Mouse (Mus musculus): ENCODE measurements around the gene 1700020L24Rik. TPM values are rescaled to one million over a fixed set of nuclear protein-coding genes. Genes with fewer than 3 reads are reported as not detected.

The 1700020L24Rik gene
- polyA plus RNA-seq, 1 experiment from 2014 or later = 1.5 TPM

Other genes starting within 250 kb of the 1700020L24Rik start
- 0.72 and 0.95 TPM in 2 replicates for gene Slfn3, start 246.3 kb upstream of the 1700020L24Rik start, polyA plus RNA-seq (2015; fragmentation: Nextera tagmentation; extraction: Ambion mirVana)
- gene Slfn14, start 151.0 kb upstream of the 1700020L24Rik start, polyA plus RNA-seq (2015; fragmentation: Nextera tagmentation; extraction: Ambion mirVana) = 0.37 and 0.73 TPM in 2 replicates
- 46.3 and 49.1 TPM in 2 replicates for gene Ap2b1, start 138.7 kb upstream of the 1700020L24Rik start, polyA plus RNA-seq (2015; fragmentation: Nextera tagmentation; extraction: Ambion mirVana)
- gene Pex12, start 135.1 kb upstream of the 1700020L24Rik start, polyA plus RNA-seq (2015; fragmentation: Nextera tagmentation; extraction: Ambion mirVana) = 15.3 and 16.2 TPM in 2 replicates
- gene Rasl10b, start 28.5 kb upstream of the 1700020L24Rik start, polyA plus RNA-seq (2015; fragmentation: Nextera tagmentation; extraction: Ambion mirVana) = 0.39 and 0.50 TPM in 2 replicates
- gene Gas2l2, start 8.2 kb upstream of the 1700020L24Rik start, polyA plus RNA-seq (2015; fragmentation: Nextera tagmentation; extraction: Ambion mirVana) = 0.06 and 0.13 TPM in 2 replicates
- 1.3 and 2.0 TPM in 2 replicates for gene Mmp28, start 25.4 kb downstream of the 1700020L24Rik start, polyA plus RNA-seq (2015; fragmentation: Nextera tagmentation; extraction: Ambion mirVana)
- 8.3 and 10.0 TPM in 2 replicates for gene Taf15, start 35.4 kb downstream of the 1700020L24Rik start, polyA plus RNA-seq (2015; fragmentation: Nextera tagmentation; extraction: Ambion mirVana)
- not detected in 2 replicates for gene Heatr9, start 84.5 kb downstream of the 1700020L24Rik start, polyA plus RNA-seq (2015; fragmentation: Nextera tagmentation; extraction: Ambion mirVana)
- 3.5 and 4.8 TPM in 2 replicates for gene Ccl5, start 92.8 kb downstream of the 1700020L24Rik start, polyA plus RNA-seq (2015; fragmentation: Nextera tagmentation; extraction: Ambion mirVana)
- 47.6 and 52.6 TPM in 2 replicates for gene Ccl9, start 141.0 kb downstream of the 1700020L24Rik start, polyA plus RNA-seq (2015; fragmentation: Nextera tagmentation; extraction: Ambion mirVana)
- gene Ccl6, start 155.4 kb downstream of the 1700020L24Rik start, polyA plus RNA-seq (2015; fragmentation: Nextera tagmentation; extraction: Ambion mirVana) = 30.3 and 39.1 TPM in 2 replicates
- gene Rpl9-ps1, start 207.9 kb downstream of the 1700020L24Rik start, polyA plus RNA-seq (2015; fragmentation: Nextera tagmentation; extraction: Ambion mirVana) = not detected in 2 replicates
- 0.43 and 0.66 TPM in 2 replicates for gene Ccl3, start 211.7 kb downstream of the 1700020L24Rik start, polyA plus RNA-seq (2015; fragmentation: Nextera tagmentation; extraction: Ambion mirVana)
- 0.37 and 0.64 TPM in 2 replicates for gene Ccl4, start 224.9 kb downstream of the 1700020L24Rik start, polyA plus RNA-seq (2015; fragmentation: Nextera tagmentation; extraction: Ambion mirVana)